Mouse (Mus musculus): Measurements from ENCODE around the gene Chek1. TPM values are rescaled to one million over a fixed set of nuclear protein-coding genes. Genes with fewer than 3 reads are reported as not detected.

Chek1 gene
- polyA plus RNA-seq (2016; fragmentation: Nextera tagmentation; extraction: Ambion mirVana) = 52.4 and 54.9 TPM in 2 replicates

DNA sequence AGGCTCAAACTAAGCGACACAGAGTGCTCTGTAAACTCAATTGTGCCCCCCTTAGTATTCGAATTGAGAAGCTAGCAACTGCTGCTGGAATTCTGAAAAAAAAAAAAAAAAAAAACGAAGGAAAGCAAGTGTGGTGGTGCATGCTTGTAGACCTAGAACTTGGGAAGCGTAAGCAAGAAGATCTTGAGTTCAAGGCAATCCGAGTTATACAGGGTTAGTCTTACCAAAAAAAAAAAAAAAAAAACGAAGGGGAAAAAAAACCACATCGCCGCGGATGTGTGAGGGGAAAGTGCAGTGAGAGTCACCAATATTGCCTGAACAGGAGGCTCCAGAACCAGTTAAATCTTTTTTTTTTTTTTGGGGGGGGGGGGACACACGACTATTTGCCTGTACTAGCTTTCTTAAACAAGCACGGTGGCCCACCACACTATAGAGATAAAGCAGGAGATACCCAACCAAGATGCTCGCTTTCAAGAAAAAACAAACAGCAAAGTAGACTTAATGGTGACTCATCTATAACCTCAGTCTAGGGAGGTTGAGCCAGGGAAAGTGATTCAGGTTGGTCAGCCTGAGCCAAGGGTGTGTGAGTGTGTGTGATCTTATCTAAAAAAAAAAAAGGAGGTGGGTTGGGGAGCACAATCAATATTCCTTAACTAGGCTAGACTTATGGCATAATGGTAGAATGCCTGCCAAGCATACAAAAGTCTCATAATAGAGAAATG is at the start of gene Chek1:
Gene Chek1, minus strand, starts transcription at position 32 of the 722 bp plus-strand sequence.
- peak within 1 kb of the TSS; percentile 96 for H3K27ac ChIP-seq (replicated peaks)
- no peaks in the 10 kb centered on the region for H3K9me3 ChIP-seq
- H3K36me3 ChIP-seq (replicated peaks) = peaks cover 54% of the 10 kb centered on the region
- H3K4me3 ChIP-seq = peak within 1 kb of the TSS; percentile 80
- H3K27me3 ChIP-seq (replicated peaks; ENCODE audit: low read depth, poor library complexity, severe bottlenecking) = no peaks in the 10 kb centered on the region
- no peak for DNase-seq (ENCODE audit: low spot score)
- H3K4me1 ChIP-seq = peaks cover 18% of the 10 kb centered on the region
- WGBS = 9% methylated on average over 12 of the region's 12 CpGs

DNA sequence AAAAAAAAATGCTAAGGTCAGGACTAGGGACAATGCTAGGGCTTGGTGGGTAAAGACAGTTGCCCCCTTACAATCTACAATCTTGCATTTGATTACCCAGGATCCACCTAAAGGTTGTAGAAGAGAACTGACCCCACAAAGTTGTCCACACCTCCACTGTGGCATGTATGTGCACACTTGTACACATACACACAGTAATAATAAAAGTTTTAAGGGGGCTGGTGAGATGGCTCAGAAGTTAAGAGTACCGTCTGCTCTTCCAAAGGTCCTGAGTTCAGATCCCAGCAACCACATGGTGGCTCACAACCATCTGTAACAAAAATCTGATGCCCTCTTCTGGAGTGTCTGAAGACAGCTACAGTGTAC is 42.2 kb upstream of the Chek1 start:
- DNase-seq (ENCODE audit: low spot score) = no peak
- peak overlapping the region; percentile 93; the same call in 1 of the 2 replicates for H3K4me3 ChIP-seq
- H3K36me3 ChIP-seq (replicated peaks) = peaks cover 11% of the 10 kb centered on the region
- H3K4me1 ChIP-seq = peaks cover 17% of the 10 kb centered on the region
- H3K9me3 ChIP-seq = no peaks in the 10 kb centered on the region
- no peak overlapping the region for H3K27ac ChIP-seq (replicated peaks)
- H3K27me3 ChIP-seq (replicated peaks; ENCODE audit: low read depth, poor library complexity, severe bottlenecking) = no peaks in the 10 kb centered on the region
- 92% methylated on average over 1 of the region's 1 CpGs for WGBS

DNA sequence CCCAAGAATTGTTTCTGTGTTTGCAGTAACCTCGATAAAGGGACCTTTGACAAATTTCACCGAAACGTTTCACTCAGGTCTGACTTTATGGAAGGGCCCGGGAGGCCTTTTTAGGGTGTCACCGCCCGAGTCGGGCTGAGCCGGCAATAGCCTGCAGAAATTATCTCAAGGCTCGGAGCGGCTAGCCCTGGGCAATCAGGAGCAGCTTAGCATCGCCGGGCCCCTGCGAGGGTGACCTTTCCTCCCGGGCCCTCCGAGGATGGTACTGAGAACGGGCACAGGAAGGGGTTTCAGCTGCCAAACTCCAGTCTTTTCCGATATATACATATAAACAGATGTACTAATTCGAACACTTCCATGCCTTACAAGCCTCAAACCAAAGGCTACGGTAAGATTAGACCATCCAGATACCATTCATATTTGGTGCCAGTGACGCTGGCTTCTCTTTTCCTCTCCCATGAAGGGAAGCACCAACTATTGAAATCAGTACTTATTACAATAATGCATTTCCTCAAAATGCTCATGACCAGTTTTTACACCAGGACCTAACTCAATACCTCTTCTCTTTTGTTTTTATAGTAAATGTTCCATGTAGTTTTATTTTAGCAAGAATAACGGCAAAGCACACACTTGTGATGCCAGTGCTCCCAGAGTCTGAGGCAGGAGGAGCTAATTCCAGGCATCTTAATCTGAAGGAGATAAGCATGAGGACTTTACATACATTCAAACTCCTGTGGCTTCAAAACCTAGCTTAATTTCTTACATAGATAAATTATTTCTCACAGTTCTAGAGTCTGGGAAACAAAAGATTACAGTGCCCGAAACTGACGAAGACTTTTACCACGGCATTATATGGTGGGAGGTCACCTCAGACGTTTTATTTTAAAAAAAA is 41.5 kb upstream of the Chek1 start:
- DNase-seq (ENCODE audit: low spot score) = peak; percentile 52
- WGBS = 14% methylated on average over 25 of the region's 25 CpGs
- no peaks in the 10 kb centered on the region for H3K9me3 ChIP-seq
- H3K4me3 ChIP-seq = peak overlapping the region; percentile 93
- no peaks in the 10 kb centered on the region for H3K27me3 ChIP-seq (replicated peaks; ENCODE audit: low read depth, poor library complexity, severe bottlenecking)
- peak overlapping the region; percentile 90 for H3K27ac ChIP-seq (replicated peaks)
- peaks cover 17% of the 10 kb centered on the region for H3K4me1 ChIP-seq
- peaks cover 17% of the 10 kb centered on the region for H3K36me3 ChIP-seq (replicated peaks)

DNA sequence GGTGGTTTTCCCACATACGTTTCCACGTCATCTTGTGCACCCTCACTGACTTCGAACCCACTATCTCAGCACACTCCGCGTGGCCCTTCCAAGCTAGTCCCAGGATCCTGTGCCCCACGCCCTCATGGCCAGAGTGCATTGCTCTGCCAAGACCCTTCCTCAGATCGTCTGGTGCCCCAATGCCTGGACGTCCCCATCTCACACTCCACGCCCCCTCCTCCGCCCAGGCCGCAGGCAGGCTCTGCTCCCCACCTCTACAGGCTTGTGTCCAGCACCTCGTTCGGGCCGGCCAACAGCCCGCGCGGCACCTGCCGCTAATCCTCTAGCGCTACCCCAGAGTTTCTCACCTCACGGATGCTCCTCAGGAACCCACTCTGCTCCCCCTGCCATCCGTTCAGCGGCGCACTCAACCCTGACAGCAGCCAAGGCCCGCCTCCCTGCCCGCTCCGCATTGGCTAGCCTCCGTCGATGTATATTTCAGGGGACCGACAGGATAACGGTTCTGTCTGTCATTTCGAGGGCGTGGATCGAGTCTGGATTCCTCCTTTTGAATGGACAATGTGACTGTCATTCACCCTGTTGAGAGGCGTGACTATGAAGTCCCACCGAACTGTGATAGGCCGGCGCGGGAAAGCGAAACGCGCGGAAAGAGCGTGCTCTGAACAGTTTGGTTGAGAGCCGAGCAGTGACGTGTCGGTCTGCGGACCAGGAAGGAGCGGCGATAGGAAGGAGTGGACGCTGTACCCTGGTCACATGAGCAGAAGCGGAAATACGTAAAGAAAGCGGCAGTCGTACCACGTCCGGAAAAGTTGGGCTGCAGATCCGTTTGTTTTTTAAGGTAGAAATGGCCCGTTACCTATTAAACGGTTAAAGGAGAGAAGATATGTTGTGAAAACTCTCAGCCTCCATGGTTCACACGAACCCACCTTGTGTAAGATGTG is 40.6 kb upstream of the Chek1 start, which contains the start of gene Stt3a:
Gene Stt3a, minus strand, starts transcription at position 477 of the 941 bp plus-strand sequence.
- Histone ChIP-seq H3K27ac (replicated peaks) (peak within 1 kb of the TSS; percentile 90), H3K4me1 (peaks cover 17% of the 10 kb centered on the region), H3K27me3 (replicated peaks; ENCODE audit: low read depth, poor library complexity, severe bottlenecking) (no peaks in the 10 kb centered on the region), H3K9me3 (no peaks in the 10 kb centered on the region), H3K36me3 (replicated peaks) (peaks cover 26% of the 10 kb centered on the region), H3K4me3 (peak within 1 kb of the TSS; percentile 93)
- WGBS = under 1% methylated on average over 60 of the region's 60 CpGs
- peak; percentile 98 for DNase-seq (ENCODE audit: low spot score)

DNA sequence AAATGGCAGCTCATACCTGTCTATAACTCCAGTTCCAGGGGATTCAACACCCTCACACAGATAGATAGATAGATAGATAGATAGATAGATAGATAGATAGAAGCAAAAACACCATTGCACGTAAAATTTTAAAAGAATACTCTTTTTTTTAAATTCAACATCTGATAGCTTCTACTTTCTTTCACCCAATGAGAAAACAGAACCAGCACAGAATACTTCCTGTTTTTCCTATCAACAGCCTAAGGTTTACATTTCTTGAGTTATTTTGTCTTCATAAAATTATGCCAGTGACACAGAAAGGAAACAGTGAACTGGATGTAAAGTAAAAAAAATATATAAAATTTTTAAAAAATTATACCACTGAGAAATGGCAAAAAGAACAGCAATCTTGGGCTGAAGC is 37.5 kb upstream of the Chek1 start:
- Histone ChIP-seq H3K9me3 (no peaks in the 10 kb centered on the region), H3K4me3 (no peak overlapping the region), H3K27me3 (replicated peaks; ENCODE audit: low read depth, poor library complexity, severe bottlenecking) (no peaks in the 10 kb centered on the region), H3K4me1 (peaks cover 17% of the 10 kb centered on the region), H3K36me3 (replicated peaks) (peaks cover 54% of the 10 kb centered on the region), H3K27ac (replicated peaks) (no peak overlapping the region)
- 91% methylated on average over 1 of the region's 1 CpGs for WGBS
- no peak for DNase-seq (ENCODE audit: low spot score)

DNA sequence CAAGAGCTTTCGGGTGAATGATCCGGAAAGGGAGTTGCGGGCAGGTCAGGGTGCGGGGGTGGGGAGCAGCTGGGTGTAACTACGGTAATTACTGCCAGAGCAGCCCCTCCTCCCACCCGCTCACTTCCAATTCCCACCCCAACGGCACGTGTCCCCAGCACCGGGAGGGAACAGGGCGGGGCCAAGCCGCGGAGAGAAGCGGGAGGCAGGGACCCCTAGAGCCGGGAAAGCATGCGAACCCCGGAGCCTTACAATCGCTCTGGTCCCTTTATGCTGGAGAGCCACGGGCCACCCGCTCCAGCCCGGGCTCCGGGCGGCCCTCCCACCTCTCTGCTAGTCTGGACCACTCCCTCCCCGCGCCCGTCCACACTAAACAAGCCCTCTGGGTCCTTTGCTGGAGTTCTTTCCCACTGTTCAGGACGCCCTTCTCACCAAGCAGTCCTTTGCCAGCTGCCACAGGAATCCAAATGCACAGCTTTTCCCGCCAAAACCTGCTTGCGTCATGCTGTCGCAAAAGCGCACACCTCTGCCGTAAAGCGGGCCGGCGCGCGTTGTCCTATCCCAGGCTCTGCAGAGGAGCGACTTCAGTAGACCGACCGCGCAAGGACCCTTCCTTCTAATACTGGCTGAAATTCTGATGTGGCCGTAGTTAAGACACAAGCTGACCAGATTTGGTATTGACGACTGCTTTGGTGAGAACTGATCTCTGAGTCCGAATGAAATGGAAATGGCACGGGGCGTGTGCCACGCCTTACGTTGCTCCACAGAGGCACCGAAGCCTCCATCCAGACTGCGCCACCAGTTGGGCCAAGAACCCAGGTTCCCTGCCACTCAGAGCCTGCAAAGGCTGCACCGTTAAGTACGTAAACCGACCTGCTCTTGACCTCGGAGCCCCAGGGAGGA is 483 bp downstream of the Chek1 start:
- DNase-seq (ENCODE audit: low spot score) = peak; percentile 94
- Histone ChIP-seq H3K4me3 (peak overlapping the region; percentile 80), H3K27ac (replicated peaks) (peak overlapping the region; percentile 96), H3K9me3 (no peaks in the 10 kb centered on the region), H3K4me1 (peaks cover 18% of the 10 kb centered on the region), H3K27me3 (replicated peaks; ENCODE audit: low read depth, poor library complexity, severe bottlenecking) (no peaks in the 10 kb centered on the region), H3K36me3 (replicated peaks) (peaks cover 54% of the 10 kb centered on the region)
- WGBS = under 1% methylated on average over 53 of the region's 53 CpGs

DNA sequence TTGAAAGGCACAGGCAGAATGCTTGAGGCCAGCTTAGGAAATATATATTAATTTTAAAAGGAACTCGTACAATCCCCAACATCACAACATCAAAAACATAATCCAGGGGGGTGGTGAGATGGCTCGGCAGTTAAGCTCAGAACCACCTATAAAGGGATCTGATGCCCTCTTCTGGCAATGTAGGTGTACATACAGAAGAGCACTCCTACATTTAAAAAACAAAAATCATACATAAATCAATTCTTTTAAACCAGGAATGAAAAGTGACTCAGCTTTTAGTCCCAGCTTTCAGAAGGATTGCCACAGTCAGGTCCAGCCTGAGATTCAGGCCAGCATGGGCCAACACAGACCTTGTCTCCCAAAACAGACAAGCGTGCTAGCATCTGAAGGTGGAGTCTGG is 10.2 kb downstream of the Chek1 start:
- no peak for DNase-seq (ENCODE audit: low spot score)
- no peak overlapping the region for H3K27ac ChIP-seq (replicated peaks)
- WGBS = 82% methylated on average over 3 of the region's 3 CpGs
- H3K27me3 ChIP-seq (replicated peaks; ENCODE audit: low read depth, poor library complexity, severe bottlenecking) = no peaks in the 10 kb centered on the region
- no peak overlapping the region for H3K4me3 ChIP-seq
- H3K36me3 ChIP-seq (replicated peaks) = peaks cover 93% of the 10 kb centered on the region
- no peaks in the 10 kb centered on the region for H3K9me3 ChIP-seq
- no peaks in the 10 kb centered on the region for H3K4me1 ChIP-seq

DNA sequence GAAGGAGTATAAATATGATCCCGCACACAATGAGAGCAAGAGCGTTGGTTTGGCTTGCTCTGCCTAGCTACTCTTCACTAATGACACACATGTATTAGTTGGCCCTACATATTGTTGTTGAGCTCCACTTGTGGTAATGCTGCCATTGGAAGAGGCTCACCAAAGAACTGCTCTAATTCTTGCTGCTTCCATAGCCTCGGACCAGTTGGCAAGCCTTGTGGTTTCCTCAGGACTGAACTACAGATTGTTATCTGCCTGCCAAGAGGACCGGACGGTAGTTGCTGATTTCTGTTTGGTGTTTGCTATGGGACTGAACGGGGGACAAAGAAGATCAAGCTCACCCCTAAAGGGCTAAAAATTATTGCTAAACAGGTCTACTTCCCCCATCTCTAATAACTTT is 19.6 kb downstream of the Chek1 start:
- 94% methylated on average over 6 of the region's 6 CpGs for WGBS
- Histone ChIP-seq H3K4me1 (no peaks in the 10 kb centered on the region), H3K36me3 (replicated peaks) (peaks cover 63% of the 10 kb centered on the region), H3K4me3 (no peak overlapping the region), H3K27me3 (replicated peaks; ENCODE audit: low read depth, poor library complexity, severe bottlenecking) (no peaks in the 10 kb centered on the region), H3K27ac (replicated peaks) (no peak overlapping the region), H3K9me3 (no peaks in the 10 kb centered on the region)
- no peak for DNase-seq (ENCODE audit: low spot score)

DNA sequence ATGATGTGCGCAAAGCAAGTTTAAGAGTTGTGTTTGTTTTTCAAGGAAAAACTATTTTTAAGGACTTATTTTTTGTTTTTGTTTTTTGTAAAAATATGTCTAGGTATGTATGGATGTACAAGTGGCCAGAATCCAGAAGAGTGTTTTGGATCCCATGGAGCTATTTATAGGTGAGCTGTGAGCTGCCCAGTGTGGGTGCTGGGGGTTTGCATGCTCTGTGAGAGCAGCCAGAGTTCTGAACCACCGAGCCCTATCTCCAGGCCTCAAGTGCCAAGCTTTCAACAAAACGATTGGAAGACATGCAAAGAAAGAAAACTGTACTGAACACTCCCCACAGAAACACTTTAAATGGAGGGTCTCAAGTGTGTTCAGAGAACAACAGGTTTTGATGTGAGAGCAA is 20.9 kb downstream of the Chek1 start:
- Histone ChIP-seq H3K4me3 (no peak overlapping the region), H3K27ac (replicated peaks) (no peak overlapping the region), H3K4me1 (no peaks in the 10 kb centered on the region), H3K36me3 (replicated peaks) (peaks cover 49% of the 10 kb centered on the region), H3K9me3 (no peaks in the 10 kb centered on the region), H3K27me3 (replicated peaks; ENCODE audit: low read depth, poor library complexity, severe bottlenecking) (no peaks in the 10 kb centered on the region)
- DNase-seq (ENCODE audit: low spot score) = no peak
- whole genome bisulfite sequencing = 87% methylated on average over 3 of the region's 3 CpGs

DNA sequence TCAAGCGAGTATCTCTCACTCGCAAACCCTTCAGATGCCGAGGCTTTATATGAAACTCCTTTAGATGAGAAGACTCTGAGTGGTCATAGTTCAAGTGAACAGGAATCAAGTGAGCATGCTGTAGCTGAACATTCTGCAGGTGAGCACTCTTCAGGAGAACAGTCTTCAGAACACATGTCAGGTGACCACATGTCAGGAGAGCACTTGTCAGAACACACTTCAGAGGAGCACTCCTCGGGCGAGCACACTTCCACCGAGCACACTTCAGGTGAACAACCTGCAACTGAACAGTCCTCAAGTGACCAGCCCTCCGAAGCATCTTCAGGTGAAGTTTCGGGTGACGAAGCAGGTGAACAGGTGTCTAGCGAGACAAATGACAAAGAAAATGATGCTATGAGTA is 32.6 kb downstream of the Chek1 start:
- WGBS = 95% methylated on average over 10 of the region's 10 CpGs
- Histone ChIP-seq H3K4me1 (no peaks in the 10 kb centered on the region), H3K36me3 (replicated peaks) (no peaks in the 10 kb centered on the region), H3K27me3 (replicated peaks; ENCODE audit: low read depth, poor library complexity, severe bottlenecking) (no peaks in the 10 kb centered on the region), H3K4me3 (no peak overlapping the region), H3K9me3 (no peaks in the 10 kb centered on the region), H3K27ac (replicated peaks) (no peak overlapping the region)
- DNase-seq (ENCODE audit: low spot score) = no peak

DNA sequence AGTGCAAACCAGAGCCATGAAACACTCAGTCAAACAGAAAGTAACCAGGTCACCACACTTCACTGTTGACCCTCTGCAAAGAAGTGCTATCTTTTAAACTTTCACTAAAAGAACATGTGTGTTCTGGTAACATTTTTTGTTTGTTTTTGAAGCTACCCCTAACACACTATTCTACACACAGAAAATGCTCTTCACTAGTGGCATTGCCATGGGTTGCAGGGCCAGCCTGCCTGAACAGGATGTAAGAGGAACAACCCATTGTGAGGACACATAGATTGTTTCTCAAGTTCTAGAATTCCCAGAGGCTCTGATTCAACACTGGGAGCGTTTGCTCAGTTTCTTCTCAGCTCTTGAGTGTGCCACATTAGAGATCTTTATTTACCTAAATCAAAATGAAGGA is 33.9 kb downstream of the Chek1 start, which contains the start of gene Acrv1:
Gene Acrv1, plus strand, starts transcription at position 301 of the 400 bp plus-strand sequence.
- 77% methylated on average over 1 of the region's 1 CpGs for WGBS
- no peaks in the 10 kb centered on the region for H3K4me1 ChIP-seq
- no peaks in the 10 kb centered on the region for H3K9me3 ChIP-seq
- DNase-seq (ENCODE audit: low spot score) = no peak
- no peak within 1 kb of the TSS for H3K27ac ChIP-seq (replicated peaks)
- no peaks in the 10 kb centered on the region for H3K27me3 ChIP-seq (replicated peaks; ENCODE audit: low read depth, poor library complexity, severe bottlenecking)
- no peaks in the 10 kb centered on the region for H3K36me3 ChIP-seq (replicated peaks)
- H3K4me3 ChIP-seq = no peak within 1 kb of the TSS
